Mouse (Mus musculus): ENCODE measurements around the gene Slc5a5.

DNA sequence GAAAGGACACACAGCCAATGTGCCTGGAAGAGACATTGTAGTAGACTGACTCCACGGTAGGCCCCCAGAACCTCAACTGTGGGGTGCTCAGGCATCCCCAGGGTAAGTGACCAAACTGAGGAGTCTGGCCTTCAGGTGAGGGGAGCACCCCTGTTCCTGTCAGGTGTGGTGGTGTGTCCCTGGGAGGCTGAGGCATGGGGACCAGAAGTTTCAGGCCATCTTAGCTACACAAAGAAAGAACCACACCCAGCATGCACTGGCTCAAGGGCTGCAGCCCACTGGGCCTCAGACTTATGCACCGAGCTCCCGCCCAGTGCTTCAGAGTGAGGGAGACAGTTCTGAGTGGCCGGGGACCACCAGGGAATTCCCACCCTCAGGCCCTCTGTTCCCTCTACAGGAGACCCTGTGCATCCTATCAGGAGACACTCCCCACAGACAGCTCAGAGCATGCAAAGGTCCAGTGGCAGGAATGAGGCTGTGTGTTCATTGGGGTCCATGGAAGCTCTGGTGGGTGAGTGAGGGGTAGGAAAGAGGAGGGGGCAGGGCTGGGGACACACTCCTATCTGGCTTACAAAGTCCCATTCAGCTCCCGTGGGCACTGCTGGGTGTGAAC is 21.3 kb downstream of the Slc5a5 start:
- TF ChIP-seq CTCF (IDR thresholded peaks at IDR 0.05; ENCODE audit: insufficient read depth, low read depth, low read length) = no peak
- no peak for TF ChIP-seq POLR2A (IDR thresholded peaks at IDR 0.05; ENCODE audit: insufficient read depth, low read depth, low read length)

All from olfactory bulb, adult 2 months (tissue).